Mouse (Mus musculus) heart, postnatal 0 days (tissue): ENCODE results near the gene Slc25a33. TPM values are rescaled to one million over a fixed set of nuclear protein-coding genes. Genes with fewer than 3 reads are reported as not detected.
A peak's percentile ranks its signal among the peaks of the same experiment; 100 is the strongest.

Source experiments
- ATAC-seq: fragments of 200-750 bp; cut with Nextera tagmentation; 2 replicates; pipeline ENCODE4 v1.8.0; 2017; ENCODE audit warnings: low read depth, moderate number of reproducible peaks, moderate library complexity; ENCODE audit not compliant: insufficient read depth
- DNase-seq: peaks from one replicate; pipeline ENCODE4 v3.0.0-alpha.2; 2016; ENCODE audit warnings: low spot score
- H3K27ac ChIP-seq: fragments of 300-500 bp; sonication (generic); 2 replicates; pipeline ENCODE4 v1.5.1; 2014; ENCODE audit warnings: low read depth, mild to moderate bottlenecking
- H3K27me3 ChIP-seq: fragments of 300-500 bp; sonication (generic); 2 replicates; pipeline ENCODE4 v1.6.1; 2014; ENCODE audit warnings: low read length, mixed read lengths; ENCODE audit not compliant: control insufficient read depth, insufficient read depth
- H3K36me3 ChIP-seq: fragments of 300-500 bp; sonication (generic); replicated peaks from 2 replicates; pipeline ENCODE4 v1.6.1; 2014; ENCODE audit warnings: low read length, mixed read lengths; ENCODE audit not compliant: control insufficient read depth, insufficient read depth
- H3K4me1 ChIP-seq: fragments of 300-500 bp; sonication (generic); 2 replicates; pipeline ENCODE4 v1.6.1; 2014; ENCODE audit warnings: antibody characterized with exemption; ENCODE audit not compliant: control insufficient read depth, insufficient read depth
- H3K4me2 ChIP-seq: fragments of 300-500 bp; sonication (generic); 2 replicates; pipeline ENCODE4 v1.6.1; 2014; ENCODE audit warnings: low read depth, mild to moderate bottlenecking, low read length, moderate library complexity
- H3K4me3 ChIP-seq: fragments of 300-500 bp; sonication (generic); 2 replicates; pipeline ENCODE4 v1.5.1; 2014; ENCODE audit warnings: low read depth, low read length
- H3K9ac ChIP-seq: fragments of 300-500 bp; sonication (generic); replicated peaks from 2 replicates; pipeline ENCODE4 v1.6.1; 2014; ENCODE audit warnings: low read depth, low read length, mixed read lengths
- H3K9me3 ChIP-seq: fragments of 300-500 bp; sonication (generic); replicated peaks from 2 replicates; pipeline ENCODE4 v1.6.1; 2016; ENCODE audit warnings: low read length; ENCODE audit not compliant: control insufficient read depth
- CTCF ChIP-seq: IDR thresholded peaks from 2 replicates; pipeline ENCODE4 v1.5.1; 2016; ENCODE audit warnings: antibody characterized with exemption, control low read depth, low read depth
- EP300 ChIP-seq: IDR thresholded peaks from 2 replicates; pipeline ENCODE4 v1.6.1; 2016; ENCODE audit warnings: antibody characterized with exemption, low read depth
- WGBS: fragments of 180-500 bp; shearing (Covaris S2); extraction: QIAGEN DNeasy Blood & Tissue Kit; methylation state at CpG from one replicate; pipeline ENCODE4 v1.1.7; 2014; 5-methylcytosine and 5-hydroxymethylcytosine counted together
- polyA plus RNA-seq: library from polyadenylated mRNA; unstranded; fragments of >200 nt; fragmentation: Nextera tagmentation; extraction: Ambion mirVana; gene quantifications from 2 replicates; pipeline ENCODE4 v1.2.1, GENCODE M21; 2015
- total RNA-seq: library from RNA; depleted of rRNA; stranded (reverse); fragments of >200 nt; gene quantifications from 2 replicates; pipeline ENCODE4 v1.2.3, GENCODE M21; 2014; ENCODE audit warnings: low replicate concordance; rRNA removed

The Slc25a33 gene
- 3.0 and 9.8 TPM in 2 replicates for total RNA-seq
- 13.3 and 15.1 TPM in 2 replicates for polyA plus RNA-seq

GRCm38 (mm10) chr4:149774094-149774470 lies at the start of gene Slc25a33:
Gene Slc25a33 (minus strand): TSS chr4:149774277.
- Histone ChIP-seq H3K36me3 (no peaks in the 10 kb centered on the region), H3K27me3 (no peaks in the 10 kb centered on the region), H3K4me1 (peaks cover 25% of the 10 kb centered on the region), H3K4me2 (peak within 1 kb of the TSS; percentile 99), H3K27ac (peak within 1 kb of the TSS; percentile 81), H3K9me3 (no peaks in the 10 kb centered on the region), H3K4me3 (peak within 1 kb of the TSS; percentile 74), H3K9ac (peak within 1 kb of the TSS; percentile 80)
- DNase-seq (peak; percentile 95), ATAC-seq (peak; percentile 95)
- under 1% methylated on average over 50 of the region's 51 CpGs for WGBS
- TF ChIP-seq CTCF (no peak), EP300 (no peak)

GRCm38 (mm10) chr4:149822586-149823196 lies 48.6 kb upstream of the Slc25a33 start:
- no peak for ATAC-seq
- Histone ChIP-seq H3K4me1 (no peaks in the 10 kb centered on the region), H3K9me3 (no peaks in the 10 kb centered on the region), H3K4me2 (no peak overlapping the region), H3K9ac (no peak overlapping the region), H3K36me3 (no peaks in the 10 kb centered on the region), H3K27me3 (no peaks in the 10 kb centered on the region), H3K4me3 (no peak overlapping the region), H3K27ac (no peak overlapping the region)
- TF ChIP-seq CTCF = no peak
- no peak for TF ChIP-seq EP300
- no peak for DNase-seq
- 63% methylated on average over 7 of the region's 7 CpGs for WGBS

DNA sequence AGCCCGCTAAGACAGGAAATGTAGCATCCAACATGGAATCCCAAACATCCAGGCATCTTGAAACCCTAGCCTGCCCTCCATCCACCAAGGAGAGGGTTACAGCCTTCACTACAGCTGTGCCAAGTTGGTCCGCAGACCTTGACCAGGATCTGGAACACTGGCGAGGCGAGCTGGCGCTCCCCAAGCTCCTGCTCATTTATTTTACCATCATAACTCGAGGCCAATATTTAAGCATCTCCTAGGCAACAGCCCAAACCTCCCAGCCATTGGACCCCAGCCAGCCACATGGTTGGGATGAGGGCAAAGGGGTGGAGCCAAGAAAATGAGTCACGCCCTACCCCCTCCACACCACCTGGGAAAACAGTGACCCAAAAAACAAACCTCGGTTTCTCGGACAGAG lies 48.0 kb upstream of the Slc25a33 start:
- no peak overlapping the region for H3K9ac ChIP-seq
- H3K4me2 ChIP-seq = no peak overlapping the region
- no peaks in the 10 kb centered on the region for H3K27me3 ChIP-seq
- WGBS = 53% methylated on average over 9 of the region's 9 CpGs
- no peaks in the 10 kb centered on the region for H3K9me3 ChIP-seq
- ATAC-seq = peak; percentile 16; the same call in 1 of the 2 replicates
- H3K36me3 ChIP-seq = no peaks in the 10 kb centered on the region
- no peaks in the 10 kb centered on the region for H3K4me1 ChIP-seq
- no peak overlapping the region for H3K27ac ChIP-seq
- no peak for DNase-seq
- TF ChIP-seq EP300 = no peak
- no peak for TF ChIP-seq CTCF
- H3K4me3 ChIP-seq = no peak overlapping the region

- no peak overlapping the region for H3K4me3 ChIP-seq
- H3K27ac ChIP-seq = no peak overlapping the region
- TF ChIP-seq EP300 = no peak
- TF ChIP-seq CTCF = no peak
- H3K9ac ChIP-seq = no peak overlapping the region
- no peaks in the 10 kb centered on the region for H3K4me1 ChIP-seq
- ATAC-seq (peak; percentile 89), DNase-seq (peak; percentile 52)
- no peaks in the 10 kb centered on the region for H3K36me3 ChIP-seq
- H3K4me2 ChIP-seq = no peak overlapping the region
- no peaks in the 10 kb centered on the region for H3K27me3 ChIP-seq
- WGBS = 18% methylated on average over 6 of the region's 6 CpGs
- H3K9me3 ChIP-seq = no peaks in the 10 kb centered on the region
Observed at GRCm38 (mm10) chr4:149820569-149820968, 46.5 kb upstream of the Slc25a33 start.

- DNase-seq (no peak), ATAC-seq (no peak)
- Histone ChIP-seq H3K4me1 (no peaks in the 10 kb centered on the region), H3K27ac (no peak overlapping the region), H3K4me3 (no peak overlapping the region), H3K27me3 (no peaks in the 10 kb centered on the region), H3K9ac (no peak overlapping the region), H3K4me2 (no peak overlapping the region), H3K9me3 (no peaks in the 10 kb centered on the region), H3K36me3 (no peaks in the 10 kb centered on the region)
- 68% methylated on average over 3 of the region's 3 CpGs for WGBS
- TF ChIP-seq CTCF (no peak), EP300 (no peak)
Observed at GRCm38 (mm10) chr4:149819195-149819594, 45.1 kb upstream of the Slc25a33 start.

DNA sequence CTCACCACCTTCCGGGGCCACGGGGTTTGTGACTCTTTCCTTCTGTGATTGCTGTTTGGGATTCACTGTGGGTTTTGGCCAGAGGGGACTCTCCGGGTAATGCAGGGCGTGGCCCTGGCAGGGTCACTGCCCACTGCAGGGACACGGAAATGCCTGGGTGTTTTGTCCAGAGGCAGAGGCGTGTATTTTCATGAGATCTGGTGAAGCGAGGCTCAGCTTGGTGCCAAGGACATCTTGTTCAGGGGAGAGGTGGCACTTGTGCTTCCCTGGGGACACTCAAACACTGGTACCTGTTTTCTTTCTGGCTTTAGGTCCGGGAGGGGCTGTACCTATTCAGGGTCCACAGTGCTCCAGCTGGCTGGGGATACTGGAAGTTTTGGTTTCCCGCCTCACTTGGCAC lies 42.5 kb upstream of the Slc25a33 start:
- DNase-seq (no peak), ATAC-seq (no peak)
- no peak overlapping the region for H3K27ac ChIP-seq
- no peak overlapping the region for H3K9ac ChIP-seq
- TF ChIP-seq EP300 (no peak), CTCF (no peak)
- H3K9me3 ChIP-seq = no peaks in the 10 kb centered on the region
- H3K4me1 ChIP-seq = no peaks in the 10 kb centered on the region
- no peaks in the 10 kb centered on the region for H3K27me3 ChIP-seq
- no peaks in the 10 kb centered on the region for H3K36me3 ChIP-seq
- 80% methylated on average over 9 of the region's 9 CpGs for WGBS
- no peak overlapping the region for H3K4me2 ChIP-seq
- H3K4me3 ChIP-seq = no peak overlapping the region
